ENCODE assay signal across 9 mouse cellular contexts in the genomic region with DNA sequence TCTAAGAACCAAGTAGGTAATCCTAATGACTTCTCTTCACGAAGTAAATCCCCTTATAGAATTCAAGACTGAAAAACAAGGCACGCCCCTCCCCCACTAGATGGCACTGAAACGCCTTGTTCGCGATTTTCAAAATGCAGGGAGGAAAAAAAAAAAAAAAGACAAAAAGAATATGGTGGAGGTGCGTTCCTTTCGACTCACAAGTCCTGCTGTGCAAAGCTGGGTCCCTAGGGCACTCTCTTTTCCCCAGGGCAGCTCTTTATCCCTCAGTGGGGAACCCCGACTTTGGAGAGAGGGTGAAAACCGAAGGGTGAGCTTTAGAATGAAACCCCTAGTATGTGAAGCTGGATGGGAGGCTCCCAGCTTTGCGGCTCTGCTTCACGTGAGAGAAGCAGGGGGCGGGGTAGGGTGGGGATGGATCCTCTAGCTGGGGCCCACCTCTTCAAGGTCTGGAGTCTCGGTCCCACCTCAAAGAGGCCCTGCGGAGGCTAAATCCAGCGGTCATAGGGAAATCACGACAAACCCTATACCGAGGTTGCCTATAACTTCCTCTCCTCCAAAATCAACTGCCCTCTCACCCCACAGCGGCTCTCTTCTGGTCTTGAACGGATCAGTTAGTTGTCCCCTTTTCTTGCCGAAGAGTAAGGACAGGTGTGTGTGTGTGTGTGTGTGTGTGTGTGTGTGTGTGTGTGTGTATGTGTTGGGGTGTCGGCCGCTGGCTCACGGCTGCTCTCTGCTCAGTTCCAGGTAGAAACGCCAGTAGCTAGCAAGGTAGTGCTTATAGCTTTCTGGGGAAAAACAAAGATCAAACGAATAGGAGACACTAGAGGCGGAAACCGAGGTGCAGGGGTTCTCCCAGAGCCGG. TPM values are rescaled to one million over a fixed set of nuclear protein-coding genes. Genes with fewer than 3 reads are reported as not detected.
A peak's percentile ranks its signal among the peaks of the same experiment; 100 is the strongest.
DNase-seq lines count a peak whose midpoint lies in the region; ATAC-seq lines count a peak whose summit lies in the region.
"Had no signal": no experiment of that assay in that cellular context is flagged by ENCODE, and none has a peak within 500 bp of the region (broad histone marks: within the 10 kb centered on the region; RNA-seq: fewer than 3 reads in every experiment).

No protein-coding gene starts in this region.

- peaks cover 49% of the 10 kb centered on the region for H3K27me3 ChIP-seq in lung, embryonic 16.5 days (ENCODE audit: control insufficient read depth, insufficient read depth, low read depth, low read length)
- H3K27me3 ChIP-seq in kidney, embryonic 16.5 days (ENCODE audit: insufficient read depth, low read length): peaks cover 67% of the 10 kb centered on the region
- peaks cover 82% of the 10 kb centered on the region for H3K27me3 ChIP-seq in liver, embryonic 12.5 days (replicated peaks)

- no peak for ATAC-seq in lung, embryonic 16.5 days (ENCODE audit: low read depth)
- peak; percentile 26; the same call in 1 of the 2 replicates for ATAC-seq in kidney, embryonic 16.5 days (ENCODE audit: low FRiP score, low TSS enrichment)
- no peak for ATAC-seq in liver, embryonic 12.5 days
- no peak for ATAC-seq in erythroid progenitor cell, adult 5-6 weeks (replicated peaks; ENCODE audit: low FRiP score, poor library complexity, severe bottlenecking)

- no peaks in the 10 kb centered on the region for H3K36me3 ChIP-seq in lung, embryonic 16.5 days (ENCODE audit: control insufficient read depth, insufficient read depth, low read length)
- H3K36me3 ChIP-seq in kidney, embryonic 16.5 days (ENCODE audit: insufficient read depth, low read length): no peaks in the 10 kb centered on the region
- no peaks in the 10 kb centered on the region for H3K36me3 ChIP-seq in liver, embryonic 12.5 days

- no peaks in the 10 kb centered on the region for H3K9me3 ChIP-seq in lung, embryonic 16.5 days (ENCODE audit: control insufficient read depth, low read length)
- H3K9me3 ChIP-seq in kidney, embryonic 16.5 days (ENCODE audit: low read length): no peaks in the 10 kb centered on the region
- no peaks in the 10 kb centered on the region for H3K9me3 ChIP-seq in liver, embryonic 12.5 days (replicated peaks)

- under 1% methylated on average over 27 of the region's 28 CpGs for WGBS in lung, embryonic 16.5 days
- WGBS in kidney, embryonic 16.5 days: 1% methylated on average over 28 of the region's 28 CpGs
- 1% methylated on average over 28 of the region's 28 CpGs for WGBS in liver, embryonic 12.5 days (ENCODE audit: insufficient replicate concordance)

- DNase-seq in lung, adult 18-20 months: no peak
- peak; percentile 78 for DNase-seq in cerebellum, adult 9-11 months
- DNase-seq in frontal cortex, postnatal 10 days (ENCODE audit: low spot score in 2 of 2): peak; percentile 53 to 72
- DNase-seq in right cerebral cortex, adult 18-20 months: peak; percentile 72

- peak overlapping the region; percentile 54 for H3K4me3 ChIP-seq in lung, embryonic 16.5 days (ENCODE audit: low read length)
- H3K4me3 ChIP-seq in kidney, embryonic 16.5 days (ENCODE audit: low read length): peak overlapping the region; percentile 56
- peak overlapping the region; percentile 26; the same call in 1 of the 2 replicates for H3K4me3 ChIP-seq in liver, embryonic 12.5 days

- H3K9ac ChIP-seq in lung, embryonic 16.5 days (ENCODE audit: low read length): no peak overlapping the region; the same call in 1 of the 2 replicates
- H3K9ac ChIP-seq in kidney, embryonic 16.5 days (replicated peaks; ENCODE audit: low read length): 0 out of 2 replicates have a peak overlapping the region, but pooled peaks have one; percentile 26
- H3K9ac ChIP-seq in liver, embryonic 12.5 days: no peak overlapping the region

- H3K4me2 ChIP-seq in lung, embryonic 16.5 days (ENCODE audit: low read depth, low read length): peak overlapping the region; percentile 98
- peak overlapping the region; percentile 97 for H3K4me2 ChIP-seq in kidney, embryonic 16.5 days (replicated peaks; ENCODE audit: low read depth, low read length)
- peak overlapping the region; percentile 63 for H3K4me2 ChIP-seq in liver, embryonic 12.5 days

- H3K4me1 ChIP-seq in lung, embryonic 16.5 days (replicated peaks; ENCODE audit: control insufficient read depth, insufficient read depth, low read length): peaks cover 15% of the 10 kb centered on the region
- H3K4me1 ChIP-seq in kidney, embryonic 16.5 days (ENCODE audit: insufficient read depth, low read length): peaks cover 29% of the 10 kb centered on the region
- H3K4me1 ChIP-seq in liver, embryonic 12.5 days: 0 out of 2 replicates have a peak, but pooled peaks cover 9% of the 10 kb centered on the region

- H3K27ac ChIP-seq in lung, embryonic 16.5 days (ENCODE audit: low read length): no peak overlapping the region
- no peak overlapping the region for H3K27ac ChIP-seq in kidney, embryonic 16.5 days (ENCODE audit: low read length)
- H3K27ac ChIP-seq in liver, embryonic 12.5 days: no peak overlapping the region

RNA-seq across cellular contexts. Expression of a gene that starts 2.6 kb away (rescaled TPM):
- polyA plus RNA-seq in lung, embryonic 16.5 days (2015; fragmentation: Nextera tagmentation; extraction: Ambion mirVana): 0.14 and 0.18 TPM in 2 replicates
- 0.07 and 0.08 TPM in 2 replicates for polyA plus RNA-seq in kidney, embryonic 16.5 days (2015; fragmentation: Nextera tagmentation; extraction: Ambion mirVana)
- not detected in 2 replicates for polyA plus RNA-seq in liver, embryonic 12.5 days (2016; fragmentation: Nextera tagmentation; extraction: Ambion mirVana)
- total RNA-seq in erythroid progenitor cell, adult 5-6 weeks (2015; ENCODE audit: low replicate concordance): not detected in 2 replicates
- not detected in 2 replicates for total RNA-seq in erythroid progenitor cell, adult 5-6 weeks (2017; ENCODE audit: low replicate concordance)
- total RNA-seq: neutrophil, adult 5-6 weeks had no signal

RNA-seq across cellular contexts. Expression of a gene that starts 59.7 kb away (rescaled TPM):
- polyA plus RNA-seq in lung, embryonic 16.5 days (2015; fragmentation: Nextera tagmentation; extraction: Ambion mirVana): 167 and 169 TPM in 2 replicates
- polyA plus RNA-seq in kidney, embryonic 16.5 days (2015; fragmentation: Nextera tagmentation; extraction: Ambion mirVana): 158 and 166 TPM in 2 replicates
- 108 and 110 TPM in 2 replicates for polyA plus RNA-seq in liver, embryonic 12.5 days (2016; fragmentation: Nextera tagmentation; extraction: Ambion mirVana)
- 17.3 and 49.5 TPM in 2 replicates for total RNA-seq in erythroid progenitor cell, adult 5-6 weeks (2015; ENCODE audit: low replicate concordance)
- 6.2 and 18.6 TPM in 2 replicates for total RNA-seq in erythroid progenitor cell, adult 5-6 weeks (2017; ENCODE audit: low replicate concordance)

Comparison
In these comparisons a context has a peak if more than half of its experiments do, and no peak if none do; other contexts are left out.
1. DNase-seq: peak in cerebellum, adult 9-11 months (single experiment), frontal cortex, postnatal 10 days (2 of 2) and right cerebral cortex, adult 18-20 months (single experiment); none in lung, adult 18-20 months (0 of 2).
2. Peak in every context shown above with its lines, with median percentiles within 50 percentile points of each other: H3K4me2 ChIP-seq and H3K4me3 ChIP-seq.